Mouse (Mus musculus) heart, embryonic 12.5 days (tissue): Measurements from ENCODE around the gene Paqr7. TPM values are rescaled to one million over a fixed set of nuclear protein-coding genes. Genes with fewer than 3 reads are reported as not detected.

Experiments
- ATAC-seq: fragments of 200-750 bp; cut with Nextera tagmentation; 2 replicates; pipeline ENCODE4 v1.8.0; 2017; ENCODE audit warnings: moderate TSS enrichment, moderate library complexity; ENCODE audit not compliant: insufficient number of reproducible peaks, low FRiP score
- H3K27ac ChIP-seq: fragments of 300-500 bp; sonication (generic); 2 replicates; pipeline ENCODE4 v1.5.1; 2016; ENCODE audit warnings: mild to moderate bottlenecking, moderate library complexity; ENCODE audit not compliant: poor library complexity, severe bottlenecking
- H3K27me3 ChIP-seq: fragments of 300-500 bp; sonication (generic); replicated peaks from 2 replicates; pipeline ENCODE4 v1.6.1; 2016; ENCODE audit warnings: mild to moderate bottlenecking, moderate library complexity
- H3K36me3 ChIP-seq: fragments of 300-500 bp; sonication (generic); 2 replicates; pipeline ENCODE4 v1.6.1; 2016; ENCODE audit warnings: mild to moderate bottlenecking, moderate library complexity
- H3K4me1 ChIP-seq: fragments of 300-500 bp; sonication (generic); replicated peaks from 2 replicates; pipeline ENCODE4 v1.6.1; 2016; ENCODE audit warnings: mild to moderate bottlenecking
- H3K4me2 ChIP-seq: fragments of 300-500 bp; sonication (generic); 2 replicates; pipeline ENCODE4 v1.6.1; 2016; ENCODE audit warnings: mild to moderate bottlenecking, moderate library complexity
- H3K4me3 ChIP-seq: fragments of 300-500 bp; sonication (generic); 2 replicates; pipeline ENCODE4 v1.5.1; 2016; ENCODE audit warnings: mild to moderate bottlenecking
- H3K9ac ChIP-seq: fragments of 300-500 bp; sonication (generic); 2 replicates; pipeline ENCODE4 v1.6.1; 2016; ENCODE audit warnings: mild to moderate bottlenecking, moderate library complexity
- H3K9me3 ChIP-seq: fragments of 300-500 bp; sonication (generic); replicated peaks from 2 replicates; pipeline ENCODE4 v1.6.1; 2016; ENCODE audit warnings: mild to moderate bottlenecking, moderate library complexity
- WGBS: fragments of 180-500 bp; shearing (Covaris S2); methylation state at CpG from one replicate; pipeline ENCODE4 v1.1.7; 2016; 5-methylcytosine and 5-hydroxymethylcytosine counted together
- polyA plus RNA-seq: library from polyadenylated mRNA; unstranded; fragments of >200 nt; fragmentation: Nextera tagmentation; extraction: Ambion mirVana; gene quantifications from 2 replicates; pipeline ENCODE4 v1.2.1, GENCODE M21; 2016

Paqr7 gene
- polyA plus RNA-seq, result 12.3 and 12.9 TPM in 2 replicates

- Histone ChIP-seq H3K9me3 (no peaks in the 10 kb centered on the region), H3K27ac (peak within 1 kb of the TSS; percentile 88), H3K4me1 (peaks cover 49% of the 10 kb centered on the region), H3K27me3 (no peaks in the 10 kb centered on the region), H3K9ac (peak within 1 kb of the TSS; percentile 74), H3K36me3 (no peaks in the 10 kb centered on the region), H3K4me2 (peak within 1 kb of the TSS; percentile 95), H3K4me3 (peak within 1 kb of the TSS; percentile 61)
- ATAC-seq, result peak; percentile 81
- 1% methylated on average over 35 of the region's 35 CpGs for WGBS
These were observed at the start of gene Paqr7 for GRCm38 (mm10) chr4:134496595-134497210. Gene Paqr7 (plus strand): TSS chr4:134496697.

GRCm38 (mm10) chr4:134447966-134448365, 48.5 kb upstream of the Paqr7 start:
- Histone ChIP-seq H3K9ac (no peak overlapping the region), H3K27ac (no peak overlapping the region), H3K4me3 (no peak overlapping the region), H3K4me2 (no peak overlapping the region), H3K9me3 (no peaks in the 10 kb centered on the region), H3K4me1 (peaks cover 44% of the 10 kb centered on the region), H3K27me3 (peaks cover 31% of the 10 kb centered on the region), H3K36me3 (no peaks in the 10 kb centered on the region)
- 53% methylated on average over 23 of the region's 23 CpGs for WGBS
- no peak for ATAC-seq

- H3K36me3 ChIP-seq, result no peaks in the 10 kb centered on the region
These were observed 46.7 kb upstream of the Paqr7 start for GRCm38 (mm10) chr4:134449595-134450391.

GRCm38 (mm10) chr4:134450392-134451195, 45.9 kb upstream of the Paqr7 start:
- WGBS, result 22% methylated on average over 20 of the region's 20 CpGs
- Histone ChIP-seq H3K4me3 (no peak overlapping the region; the same call in 1 of the 2 replicates), H3K27ac (no peak overlapping the region), H3K27me3 (peaks cover 47% of the 10 kb centered on the region), H3K36me3 (no peaks in the 10 kb centered on the region), H3K9ac (no peak overlapping the region), H3K4me1 (peaks cover 47% of the 10 kb centered on the region), H3K9me3 (no peaks in the 10 kb centered on the region), H3K4me2 (peak overlapping the region; percentile 56)
- no peak for ATAC-seq

More at GRCm38 (mm10) chr4:134449595-134450391, 46.7 kb upstream of the Paqr7 start:
- H3K27me3 ChIP-seq, result peaks cover 47% of the 10 kb centered on the region
- H3K9ac ChIP-seq, result no peak overlapping the region
- peaks cover 45% of the 10 kb centered on the region for H3K4me1 ChIP-seq
- no peaks in the 10 kb centered on the region for H3K9me3 ChIP-seq
- H3K4me2 ChIP-seq, result no peak overlapping the region
- 33% methylated on average over 13 of the region's 13 CpGs for WGBS
- H3K4me3 ChIP-seq, result no peak overlapping the region
- no peak overlapping the region for H3K27ac ChIP-seq
- ATAC-seq, result no peak

GRCm38 (mm10) chr4:134451484-134451883, 45.0 kb upstream of the Paqr7 start:
- H3K27me3 ChIP-seq, result peaks cover 49% of the 10 kb centered on the region
- WGBS, result 68% methylated on average over 9 of the region's 9 CpGs
- ATAC-seq, result no peak
- H3K4me3 ChIP-seq, result no peak overlapping the region
- no peak overlapping the region for H3K9ac ChIP-seq
- no peak overlapping the region for H3K27ac ChIP-seq
- H3K4me2 ChIP-seq, result no peak overlapping the region
- H3K9me3 ChIP-seq, result peaks cover 4% of the 10 kb centered on the region; the same call in 1 of the 2 replicates
- H3K36me3 ChIP-seq, result no peaks in the 10 kb centered on the region
- H3K4me1 ChIP-seq, result peaks cover 40% of the 10 kb centered on the region

- no peak for ATAC-seq
- 0 out of 2 replicates have a peak overlapping the region, but pooled peaks have one; percentile 14 for H3K4me3 ChIP-seq
- H3K36me3 ChIP-seq, result no peaks in the 10 kb centered on the region
- 29% methylated on average over 34 of the region's 34 CpGs for WGBS
- peaks cover 30% of the 10 kb centered on the region for H3K4me1 ChIP-seq
- 0 out of 2 replicates have a peak overlapping the region, but pooled peaks have one; percentile 37 for H3K9ac ChIP-seq
- H3K27me3 ChIP-seq, result peaks cover 40% of the 10 kb centered on the region
- H3K4me2 ChIP-seq, result peak overlapping the region; percentile 51
- H3K9me3 ChIP-seq, result peaks cover 5% of the 10 kb centered on the region; the same call in 1 of the 2 replicates
- no peak overlapping the region for H3K27ac ChIP-seq
These were observed 42.7 kb upstream of the Paqr7 start for GRCm38 (mm10) chr4:134453619-134454400.

GRCm38 (mm10) chr4:134455310-134455709, 41.2 kb upstream of the Paqr7 start:
- no peak overlapping the region for H3K9ac ChIP-seq
- peaks cover 28% of the 10 kb centered on the region for H3K27me3 ChIP-seq
- peaks cover 5% of the 10 kb centered on the region; the same call in 1 of the 2 replicates for H3K9me3 ChIP-seq
- H3K4me3 ChIP-seq, result no peak overlapping the region
- no peak overlapping the region for H3K27ac ChIP-seq
- no peaks in the 10 kb centered on the region for H3K36me3 ChIP-seq
- WGBS, result 24% methylated on average over 6 of the region's 6 CpGs
- no peak for ATAC-seq
- H3K4me1 ChIP-seq, result peaks cover 29% of the 10 kb centered on the region
- H3K4me2 ChIP-seq, result no peak overlapping the region

- Histone ChIP-seq H3K36me3 (no peaks in the 10 kb centered on the region), H3K27me3 (peaks cover 20% of the 10 kb centered on the region), H3K4me1 (peaks cover 21% of the 10 kb centered on the region), H3K27ac (no peak overlapping the region), H3K4me2 (no peak overlapping the region), H3K9me3 (peaks cover 5% of the 10 kb centered on the region; the same call in 1 of the 2 replicates), H3K4me3 (no peak overlapping the region), H3K9ac (no peak overlapping the region)
- 38% methylated on average over 7 of the region's 7 CpGs for WGBS
- no peak for ATAC-seq
These were observed 39.2 kb upstream of the Paqr7 start for GRCm38 (mm10) chr4:134457130-134457825.

GRCm38 (mm10) chr4:134458856-134459255, 37.6 kb upstream of the Paqr7 start:
- H3K4me1 ChIP-seq, result peaks cover 17% of the 10 kb centered on the region
- H3K27ac ChIP-seq, result no peak overlapping the region
- 71% methylated on average over 5 of the region's 5 CpGs for WGBS
- no peak overlapping the region for H3K4me3 ChIP-seq
- H3K27me3 ChIP-seq, result peaks cover 11% of the 10 kb centered on the region
- peaks cover 5% of the 10 kb centered on the region; the same call in 1 of the 2 replicates for H3K9me3 ChIP-seq
- H3K4me2 ChIP-seq, result no peak overlapping the region
- no peak overlapping the region for H3K9ac ChIP-seq
- H3K36me3 ChIP-seq, result no peaks in the 10 kb centered on the region
- ATAC-seq, result no peak

- H3K9me3 ChIP-seq, result peaks cover 5% of the 10 kb centered on the region; the same call in 1 of the 2 replicates
- H3K27ac ChIP-seq, result no peak overlapping the region
- WGBS, result 30% methylated on average over 10 of the region's 10 CpGs
- H3K4me3 ChIP-seq, result no peak overlapping the region
- H3K36me3 ChIP-seq, result no peaks in the 10 kb centered on the region
- H3K4me1 ChIP-seq, result peaks cover 12% of the 10 kb centered on the region
- H3K9ac ChIP-seq, result no peak overlapping the region
- peaks cover 2% of the 10 kb centered on the region; the same call in 1 of the 2 replicates for H3K27me3 ChIP-seq
- no peak for ATAC-seq
- H3K4me2 ChIP-seq, result no peak overlapping the region
These were observed 36.2 kb upstream of the Paqr7 start for GRCm38 (mm10) chr4:134460277-134460676.
